Mouse (Mus musculus): Measurements from ENCODE around the gene Ppp3ca. TPM values are rescaled to one million over a fixed set of nuclear protein-coding genes. Genes with fewer than 3 reads are reported as not detected.

Gene Ppp3ca
- polyA plus RNA-seq, 1 experiment = 24.3 TPM

GRCm38 (mm10) chr3:136917080-136917479, 247.2 kb downstream of the Ppp3ca start:
- H3K4me1 ChIP-seq (ENCODE audit: control insufficient read depth, insufficient read depth, low read length) = no peaks in the 10 kb centered on the region
- H3K4me3 ChIP-seq (ENCODE audit: control insufficient read depth, low read depth, low read length) = no peak overlapping the region
- H3K27me3 ChIP-seq (ENCODE audit: control insufficient read depth, insufficient read depth, low read length) = no peaks in the 10 kb centered on the region
- no peak for TF ChIP-seq CTCF (IDR thresholded peaks at IDR 0.05; ENCODE audit: control insufficient read depth, insufficient read depth, insufficient replicate concordance, low read depth, low read length)
- TF ChIP-seq POLR2A (IDR thresholded peaks at IDR 0.05; ENCODE audit: control insufficient read depth, low read depth, low read length) = no peak
- no peak overlapping the region for H3K27ac ChIP-seq (ENCODE audit: control insufficient read depth, insufficient read depth, low read depth, low read length)
- H3K36me3 ChIP-seq (ENCODE audit: control insufficient read depth, insufficient read depth, low read length) = no peaks in the 10 kb centered on the region; the same call in 1 of the 2 replicates

DNA sequence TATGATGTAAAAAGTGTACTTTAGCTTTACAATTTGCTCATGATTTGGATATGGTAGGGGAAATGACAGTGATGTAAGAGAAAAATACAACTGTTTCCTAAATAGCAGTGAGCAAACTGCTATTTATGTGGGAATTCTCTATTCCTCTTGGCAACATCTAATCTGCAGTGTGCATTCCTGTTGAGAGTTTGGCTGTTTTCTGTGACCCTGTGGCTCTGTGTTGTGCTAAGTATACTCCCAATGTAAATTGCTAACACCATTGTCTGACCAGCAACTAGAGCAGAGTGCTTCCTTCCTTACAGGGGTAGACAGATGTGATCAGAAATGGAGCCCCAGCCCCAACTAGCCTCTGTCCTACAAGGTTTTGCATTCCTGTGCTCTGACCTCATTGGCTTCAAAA, 263.1 kb downstream of the Ppp3ca start:
- no peak for TF ChIP-seq CTCF (IDR thresholded peaks at IDR 0.05; ENCODE audit: control insufficient read depth, insufficient read depth, insufficient replicate concordance, low read depth, low read length)
- no peak for TF ChIP-seq POLR2A (IDR thresholded peaks at IDR 0.05; ENCODE audit: control insufficient read depth, low read depth, low read length)
- Histone ChIP-seq H3K4me3 (ENCODE audit: control insufficient read depth, low read depth, low read length) (no peak overlapping the region), H3K27me3 (ENCODE audit: control insufficient read depth, insufficient read depth, low read length) (no peaks in the 10 kb centered on the region), H3K4me1 (ENCODE audit: control insufficient read depth, insufficient read depth, low read length) (no peaks in the 10 kb centered on the region), H3K27ac (ENCODE audit: control insufficient read depth, insufficient read depth, low read depth, low read length) (no peak overlapping the region), H3K36me3 (ENCODE audit: control insufficient read depth, insufficient read depth, low read length) (peaks cover 1% of the 10 kb centered on the region)

GRCm38 (mm10) chr3:136940733-136941601, 271.0 kb downstream of the Ppp3ca start:
- Histone ChIP-seq H3K4me1 (ENCODE audit: control insufficient read depth, insufficient read depth, low read length) (no peaks in the 10 kb centered on the region), H3K4me3 (ENCODE audit: control insufficient read depth, low read depth, low read length) (no peak overlapping the region), H3K27ac (ENCODE audit: control insufficient read depth, insufficient read depth, low read depth, low read length) (no peak overlapping the region), H3K27me3 (ENCODE audit: control insufficient read depth, insufficient read depth, low read length) (no peaks in the 10 kb centered on the region), H3K36me3 (ENCODE audit: control insufficient read depth, insufficient read depth, low read length) (no peaks in the 10 kb centered on the region)
- TF ChIP-seq POLR2A (IDR thresholded peaks at IDR 0.05; ENCODE audit: control insufficient read depth, low read depth, low read length) (no peak), CTCF (IDR thresholded peaks at IDR 0.05; ENCODE audit: control insufficient read depth, insufficient read depth, insufficient replicate concordance, low read depth, low read length) (no peak)

- Histone ChIP-seq H3K4me1 (ENCODE audit: control insufficient read depth, insufficient read depth, low read length) (no peaks in the 10 kb centered on the region), H3K36me3 (ENCODE audit: control insufficient read depth, insufficient read depth, low read length) (no peaks in the 10 kb centered on the region), H3K27me3 (ENCODE audit: control insufficient read depth, insufficient read depth, low read length) (no peaks in the 10 kb centered on the region), H3K27ac (ENCODE audit: control insufficient read depth, insufficient read depth, low read depth, low read length) (no peak overlapping the region), H3K4me3 (ENCODE audit: control insufficient read depth, low read depth, low read length) (no peak overlapping the region)
- no peak for TF ChIP-seq CTCF (IDR thresholded peaks at IDR 0.05; ENCODE audit: control insufficient read depth, insufficient read depth, insufficient replicate concordance, low read depth, low read length)
- no peak for TF ChIP-seq POLR2A (IDR thresholded peaks at IDR 0.05; ENCODE audit: control insufficient read depth, low read depth, low read length)
These were observed 271.6 kb downstream of the Ppp3ca start for GRCm38 (mm10) chr3:136941602-136941926.

DNA sequence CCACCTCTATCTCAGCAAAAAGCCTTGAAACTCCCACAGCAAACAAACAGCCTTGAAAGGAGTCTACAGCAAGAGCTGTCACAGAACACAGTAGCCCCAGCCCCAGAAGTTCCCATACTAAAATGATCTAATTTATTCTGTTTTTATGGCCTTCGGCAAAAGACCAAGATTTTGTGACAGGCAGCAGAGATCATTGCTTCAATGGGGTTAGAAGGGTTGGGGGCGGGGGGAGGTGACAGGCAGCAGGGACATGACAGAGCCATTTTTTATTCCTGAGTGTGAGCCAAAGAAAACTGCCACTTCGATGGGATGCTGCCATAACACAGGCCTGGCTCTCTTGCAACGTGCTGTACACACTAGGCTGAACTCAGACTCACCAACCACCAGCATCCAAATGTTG, 275.6 kb downstream of the Ppp3ca start:
- H3K27ac ChIP-seq (ENCODE audit: control insufficient read depth, insufficient read depth, low read depth, low read length) = no peak overlapping the region
- TF ChIP-seq POLR2A (IDR thresholded peaks at IDR 0.05; ENCODE audit: control insufficient read depth, low read depth, low read length) (no peak), CTCF (IDR thresholded peaks at IDR 0.05; ENCODE audit: control insufficient read depth, insufficient read depth, insufficient replicate concordance, low read depth, low read length) (no peak)
- no peaks in the 10 kb centered on the region for H3K27me3 ChIP-seq (ENCODE audit: control insufficient read depth, insufficient read depth, low read length)

GRCm38 (mm10) chr3:136946662-136947061, 276.7 kb downstream of the Ppp3ca start:
- TF ChIP-seq POLR2A (IDR thresholded peaks at IDR 0.05; ENCODE audit: control insufficient read depth, low read depth, low read length) = no peak
- TF ChIP-seq CTCF (IDR thresholded peaks at IDR 0.05; ENCODE audit: control insufficient read depth, insufficient read depth, insufficient replicate concordance, low read depth, low read length) = no peak
- no peaks in the 10 kb centered on the region for H3K36me3 ChIP-seq (ENCODE audit: control insufficient read depth, insufficient read depth, low read length)
- H3K4me1 ChIP-seq (ENCODE audit: control insufficient read depth, insufficient read depth, low read length) = no peaks in the 10 kb centered on the region
- no peaks in the 10 kb centered on the region for H3K27me3 ChIP-seq (ENCODE audit: control insufficient read depth, insufficient read depth, low read length)
- H3K27ac ChIP-seq (ENCODE audit: control insufficient read depth, insufficient read depth, low read depth, low read length) = no peak overlapping the region
- no peak overlapping the region for H3K4me3 ChIP-seq (ENCODE audit: control insufficient read depth, low read depth, low read length)

More for the DNA sequence above, 275.6 kb downstream of the Ppp3ca start:
- no peaks in the 10 kb centered on the region for H3K4me1 ChIP-seq (ENCODE audit: control insufficient read depth, insufficient read depth, low read length)
- H3K36me3 ChIP-seq (ENCODE audit: control insufficient read depth, insufficient read depth, low read length) = no peaks in the 10 kb centered on the region
- no peak overlapping the region for H3K4me3 ChIP-seq (ENCODE audit: control insufficient read depth, low read depth, low read length)

DNA sequence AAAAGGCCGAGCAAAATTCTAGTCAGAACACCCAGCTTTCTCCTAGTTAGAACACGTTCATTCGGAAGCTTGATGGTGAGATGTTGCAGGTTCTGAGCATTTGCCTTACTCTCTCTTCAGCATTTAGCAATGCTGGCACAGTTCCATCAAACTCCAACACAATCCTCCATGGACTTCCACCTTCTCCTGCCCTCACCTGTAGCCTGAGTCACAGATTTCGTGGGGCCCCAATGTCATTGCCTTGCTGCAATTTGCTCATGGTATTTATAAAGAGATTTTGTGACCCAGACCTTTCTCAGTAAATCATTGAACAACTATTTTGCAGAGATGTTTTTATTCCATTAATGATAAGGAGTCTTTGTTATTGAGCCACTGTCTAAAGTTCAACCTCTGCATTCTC, 278.2 kb downstream of the Ppp3ca start:
- TF ChIP-seq CTCF (IDR thresholded peaks at IDR 0.05; ENCODE audit: control insufficient read depth, insufficient read depth, insufficient replicate concordance, low read depth, low read length) = no peak
- no peak for TF ChIP-seq POLR2A (IDR thresholded peaks at IDR 0.05; ENCODE audit: control insufficient read depth, low read depth, low read length)
- Histone ChIP-seq H3K4me1 (ENCODE audit: control insufficient read depth, insufficient read depth, low read length) (no peaks in the 10 kb centered on the region), H3K27ac (ENCODE audit: control insufficient read depth, insufficient read depth, low read depth, low read length) (no peak overlapping the region), H3K4me3 (ENCODE audit: control insufficient read depth, low read depth, low read length) (no peak overlapping the region), H3K27me3 (ENCODE audit: control insufficient read depth, insufficient read depth, low read length) (no peaks in the 10 kb centered on the region), H3K36me3 (ENCODE audit: control insufficient read depth, insufficient read depth, low read length) (no peaks in the 10 kb centered on the region)
